Mouse (Mus musculus) liver, postnatal 0 days (tissue): ENCODE data around the gene Tfb2m.

Experiments used
- CTCF ChIP-seq: sonication (generic); IDR thresholded peaks from 2 replicates; pipeline ENCODE4 v1.5.1; 2016; ENCODE audit warnings: antibody characterized with exemption, low read depth
- EP300 ChIP-seq: IDR thresholded peaks from 2 replicates; pipeline ENCODE4 v1.6.1; 2016; ENCODE audit warnings: antibody characterized with exemption, low read depth, mild to moderate bottlenecking

- no peak for TF ChIP-seq EP300
- no peak for TF ChIP-seq CTCF
Measured at GRCm38 (mm10) chr1:179559446-179560194, 13.6 kb upstream of the Tfb2m start.
